Mouse (Mus musculus): ENCODE measurements around the gene Scamp3. TPM values are rescaled to one million over a fixed set of nuclear protein-coding genes. Genes with fewer than 3 reads are reported as not detected.
"Not testable (repeated sequence)": the region's sequence is repeated elsewhere in the genome, so short reads cannot be mapped to it uniquely, and the experiment has no call there.

The Scamp3 gene
- total RNA-seq, 1 experiment from 2014 or later: 64.2 TPM

- ATAC-seq (ENCODE audit: extremely low read depth, insufficient number of reproducible peaks, low FRiP score, poor library complexity, severe bottlenecking): not testable (repeated sequence)
Measured at GRCm38 (mm10) chr3:89216407-89216806, 39.1 kb downstream of the Scamp3 start.

DNA sequence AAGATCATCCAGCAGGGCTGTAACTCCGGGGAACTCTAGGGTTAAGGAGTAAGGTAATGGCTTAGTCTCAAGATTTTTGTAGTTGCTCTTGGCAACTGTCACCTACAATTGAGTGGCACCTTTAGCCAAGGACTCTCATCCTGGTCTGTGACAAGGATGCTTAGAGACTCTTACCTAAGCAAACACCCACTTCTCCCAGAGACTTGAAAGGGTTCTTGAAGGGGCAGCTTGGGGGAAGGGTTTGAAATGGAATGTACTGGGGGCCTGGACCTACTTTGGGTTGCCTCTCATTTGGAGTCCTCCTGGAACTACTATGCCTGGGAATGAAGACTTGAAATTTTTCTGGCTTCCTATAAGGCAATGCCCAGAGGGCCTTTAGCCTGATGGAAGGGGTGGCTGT lies 41.0 kb downstream of the Scamp3 start:
- no peak for ATAC-seq (ENCODE audit: extremely low read depth, insufficient number of reproducible peaks, low FRiP score, poor library complexity, severe bottlenecking)

- no peak for ATAC-seq (ENCODE audit: extremely low read depth, insufficient number of reproducible peaks, low FRiP score, poor library complexity, severe bottlenecking)
Measured at GRCm38 (mm10) chr3:89219546-89219945, 42.3 kb downstream of the Scamp3 start.

- ATAC-seq (ENCODE audit: extremely low read depth, insufficient number of reproducible peaks, low FRiP score, poor library complexity, severe bottlenecking): no peak
Measured at GRCm38 (mm10) chr3:89221167-89221566, 43.9 kb downstream of the Scamp3 start.

GRCm38 (mm10) chr3:89224796-89225195 lies 47.5 kb downstream of the Scamp3 start:
- ATAC-seq (ENCODE audit: extremely low read depth, insufficient number of reproducible peaks, low FRiP score, poor library complexity, severe bottlenecking): no peak

GRCm38 (mm10) chr3:89225321-89225815 lies 48.1 kb downstream of the Scamp3 start:
- ATAC-seq (ENCODE audit: extremely low read depth, insufficient number of reproducible peaks, low FRiP score, poor library complexity, severe bottlenecking): no peak

GRCm38 (mm10) chr3:89225918-89226317 lies 48.6 kb downstream of the Scamp3 start:
- ATAC-seq (ENCODE audit: extremely low read depth, insufficient number of reproducible peaks, low FRiP score, poor library complexity, severe bottlenecking): no peak

GRCm38 (mm10) chr3:89226361-89226760 lies 49.1 kb downstream of the Scamp3 start:
- no peak for ATAC-seq (ENCODE audit: extremely low read depth, insufficient number of reproducible peaks, low FRiP score, poor library complexity, severe bottlenecking)

- ATAC-seq (ENCODE audit: extremely low read depth, insufficient number of reproducible peaks, low FRiP score, poor library complexity, severe bottlenecking): no peak
Measured at GRCm38 (mm10) chr3:89226900-89227299, 49.6 kb downstream of the Scamp3 start, which contains the start of gene Mtx1. TSS of gene Mtx1 (minus strand) at chr3:89227088.

GRCm38 (mm10) chr3:89227307-89228179 lies 50.3 kb downstream of the Scamp3 start:
- ATAC-seq (ENCODE audit: extremely low read depth, insufficient number of reproducible peaks, low FRiP score, poor library complexity, severe bottlenecking): 0 out of 2 replicates have a peak, but pooled peaks have one; percentile 7

DNA sequence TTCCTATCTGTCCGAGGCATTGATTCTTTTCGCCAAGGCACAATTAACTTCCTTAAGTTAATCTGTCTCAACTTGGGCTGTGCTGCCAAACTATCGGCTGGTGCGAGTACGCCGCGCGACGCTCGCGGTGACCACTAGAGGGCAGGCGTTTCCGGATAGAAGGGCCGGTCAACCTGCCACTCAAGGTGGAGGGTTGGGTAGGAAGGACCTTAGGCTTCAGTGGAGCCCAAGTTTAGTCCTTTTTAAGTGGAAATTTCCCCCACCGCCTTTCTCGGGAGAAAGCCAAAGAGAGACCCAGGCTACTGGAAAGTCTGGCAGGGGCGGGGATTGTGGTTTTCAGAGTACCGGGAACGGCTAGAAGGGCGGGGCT lies 50.9 kb downstream of the Scamp3 start:
- ATAC-seq (ENCODE audit: extremely low read depth, insufficient number of reproducible peaks, low FRiP score, poor library complexity, severe bottlenecking): peak; percentile 82

- ATAC-seq (ENCODE audit: extremely low read depth, insufficient number of reproducible peaks, low FRiP score, poor library complexity, severe bottlenecking): no peak
Measured at GRCm38 (mm10) chr3:89228836-89229235, 51.6 kb downstream of the Scamp3 start, which contains the start of gene Muc1. TSS of gene Muc1 (plus strand) at chr3:89229057.

DNA sequence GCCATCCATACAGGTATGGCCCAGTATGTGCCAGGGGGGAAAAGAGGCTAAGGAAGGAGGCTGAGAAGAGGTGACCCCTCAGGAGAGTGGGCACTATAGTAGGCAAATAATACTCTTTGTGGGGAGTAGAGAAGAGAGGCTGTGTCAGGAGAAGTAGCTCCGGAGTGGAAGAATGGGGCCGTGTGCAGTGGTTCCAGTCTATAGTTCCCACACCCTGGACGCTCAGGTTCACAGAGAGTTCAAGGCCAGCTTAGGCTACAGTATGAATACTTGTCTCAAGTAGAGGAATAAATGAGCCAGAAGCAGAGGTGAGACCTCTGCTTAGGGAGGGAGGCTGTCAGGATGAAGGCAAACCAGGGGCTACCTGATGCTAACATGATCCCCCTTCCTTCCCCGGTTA lies 52.0 kb downstream of the Scamp3 start:
- ATAC-seq (ENCODE audit: extremely low read depth, insufficient number of reproducible peaks, low FRiP score, poor library complexity, severe bottlenecking): no peak

GRCm38 (mm10) chr3:89230561-89230960 lies 53.3 kb downstream of the Scamp3 start:
- ATAC-seq (ENCODE audit: extremely low read depth, insufficient number of reproducible peaks, low FRiP score, poor library complexity, severe bottlenecking): no peak

DNA sequence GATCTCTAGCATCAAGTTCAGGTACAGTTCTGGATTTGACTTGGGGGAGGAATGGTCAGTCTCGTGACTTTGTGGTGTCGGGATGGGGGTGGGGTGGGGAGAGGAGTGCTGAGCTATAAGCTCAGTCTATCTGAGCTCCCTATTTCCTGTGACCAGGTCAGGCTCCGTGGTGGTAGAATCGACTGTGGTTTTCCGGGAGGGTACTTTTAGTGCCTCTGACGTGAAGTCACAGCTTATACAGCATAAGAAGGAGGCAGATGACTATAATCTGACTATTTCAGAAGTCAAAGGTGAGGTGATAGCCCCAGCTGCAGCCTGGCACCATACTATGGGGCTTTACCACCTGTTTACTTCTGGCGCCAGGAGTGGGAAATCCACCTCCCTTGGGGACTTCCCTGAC lies 54.1 kb downstream of the Scamp3 start:
- no peak for ATAC-seq (ENCODE audit: extremely low read depth, insufficient number of reproducible peaks, low FRiP score, poor library complexity, severe bottlenecking)

- ATAC-seq (ENCODE audit: extremely low read depth, insufficient number of reproducible peaks, low FRiP score, poor library complexity, severe bottlenecking): no peak
Measured at GRCm38 (mm10) chr3:89231772-89232275, 54.6 kb downstream of the Scamp3 start.

Other genes with a start within 250 kb of the Scamp3 start
- gene Ash1l, start 226.9 kb upstream of the Scamp3 start, total RNA-seq (2017): 100 and 110 TPM in 2 replicates
- gene Dap3, start 226.3 kb upstream of the Scamp3 start, total RNA-seq (2017): 43.1 and 54.6 TPM in 2 replicates
- 29.6 and 30.8 TPM in 2 replicates for gene Rusc1, start 84.2 kb upstream of the Scamp3 start, total RNA-seq (2017)
- gene Gm43738, start 76.4 kb upstream of the Scamp3 start, total RNA-seq (2017): not detected in 2 replicates
- 20.7 and 26.5 TPM in 2 replicates for gene Fdps, start 75.5 kb upstream of the Scamp3 start, total RNA-seq (2017)
- gene Pklr, start 41.3 kb upstream of the Scamp3 start, total RNA-seq (2017): not detected in 2 replicates
- gene Hcn3, start 17.3 kb upstream of the Scamp3 start, total RNA-seq (2017): 0.25 and 0.47 TPM in 2 replicates
- 159 and 180 TPM in 2 replicates for gene Clk2, start 12.7 kb upstream of the Scamp3 start, total RNA-seq (2017)
- 7.7 and 8.2 TPM in 2 replicates for gene Fam189b, start 5.7 kb downstream of the Scamp3 start, total RNA-seq (2017)
- gene Gba, start 25.5 kb downstream of the Scamp3 start, total RNA-seq (2017): 73.5 and 76.0 TPM in 2 replicates
- 2.0 and 5.8 TPM in 2 replicates for gene Thbs3, start 37.7 kb downstream of the Scamp3 start, total RNA-seq (2017)
- 65.6 and 83.4 TPM in 2 replicates for gene Mtx1, start 49.6 kb downstream of the Scamp3 start, total RNA-seq (2017)
- 4.5 and 7.1 TPM in 2 replicates for gene Muc1, start 51.6 kb downstream of the Scamp3 start, total RNA-seq (2017)
- gene Krtcap2, start 68.5 kb downstream of the Scamp3 start, total RNA-seq (2017): 52.2 and 53.9 TPM in 2 replicates
- 2.2 and 2.3 TPM in 2 replicates for gene Trim46, start 68.8 kb downstream of the Scamp3 start, total RNA-seq (2017)
- 25.7 and 30.4 TPM in 2 replicates for gene Dpm3, start 81.9 kb downstream of the Scamp3 start, total RNA-seq (2017)
- 99.3 and 112 TPM in 2 replicates for gene Slc50a1, start 93.1 kb downstream of the Scamp3 start, total RNA-seq (2017)
- 1.3 TPM in 1 of 2 replicates, not detected in the other for gene Efna1, start 103.7 kb downstream of the Scamp3 start, total RNA-seq (2017)
- not detected in 2 replicates for gene Efna3, start 145.5 kb downstream of the Scamp3 start, total RNA-seq (2017)
- gene Efna4, start 160.6 kb downstream of the Scamp3 start, total RNA-seq (2017): not detected in 2 replicates
- 28.9 and 55.5 TPM in 2 replicates for gene Adam15, start 172.5 kb downstream of the Scamp3 start, total RNA-seq (2017)
- gene Dcst2, start 184.5 kb downstream of the Scamp3 start, total RNA-seq (2017): not detected in 2 replicates
- gene Dcst1, start 187.8 kb downstream of the Scamp3 start, total RNA-seq (2017): not detected in 2 replicates
- gene Zbtb7b, start 217.3 kb downstream of the Scamp3 start, total RNA-seq (2017): 90.9 and 120 TPM in 2 replicates
- 2.2 and 5.7 TPM in 2 replicates for gene Lenep, start 225.3 kb downstream of the Scamp3 start, total RNA-seq (2017)
- gene Flad1, start 234.4 kb downstream of the Scamp3 start, total RNA-seq (2017): 21.1 and 25.6 TPM in 2 replicates
- gene Cks1b, start 240.9 kb downstream of the Scamp3 start, total RNA-seq (2017): 1.6 and 2.4 TPM in 2 replicates
- gene Shc1, start 241.0 kb downstream of the Scamp3 start, total RNA-seq (2017): 51.4 and 58.1 TPM in 2 replicates